Mouse (Mus musculus) embryo, embryonic 11.5 days (tissue): ENCODE measurements at regions not wholly inside any gene's neighbourhood (a gene's known extent, or its start where the extent isn't known, plus 50 kb on each side); places are given as distances from the start of the nearest gene placed in this dataset.

Source experiments
- DNase-seq: peaks from one replicate; pipeline ENCODE4 v3.0.0-alpha.2; 2012; ENCODE audit warnings: low read depth, low spot score

DNA sequence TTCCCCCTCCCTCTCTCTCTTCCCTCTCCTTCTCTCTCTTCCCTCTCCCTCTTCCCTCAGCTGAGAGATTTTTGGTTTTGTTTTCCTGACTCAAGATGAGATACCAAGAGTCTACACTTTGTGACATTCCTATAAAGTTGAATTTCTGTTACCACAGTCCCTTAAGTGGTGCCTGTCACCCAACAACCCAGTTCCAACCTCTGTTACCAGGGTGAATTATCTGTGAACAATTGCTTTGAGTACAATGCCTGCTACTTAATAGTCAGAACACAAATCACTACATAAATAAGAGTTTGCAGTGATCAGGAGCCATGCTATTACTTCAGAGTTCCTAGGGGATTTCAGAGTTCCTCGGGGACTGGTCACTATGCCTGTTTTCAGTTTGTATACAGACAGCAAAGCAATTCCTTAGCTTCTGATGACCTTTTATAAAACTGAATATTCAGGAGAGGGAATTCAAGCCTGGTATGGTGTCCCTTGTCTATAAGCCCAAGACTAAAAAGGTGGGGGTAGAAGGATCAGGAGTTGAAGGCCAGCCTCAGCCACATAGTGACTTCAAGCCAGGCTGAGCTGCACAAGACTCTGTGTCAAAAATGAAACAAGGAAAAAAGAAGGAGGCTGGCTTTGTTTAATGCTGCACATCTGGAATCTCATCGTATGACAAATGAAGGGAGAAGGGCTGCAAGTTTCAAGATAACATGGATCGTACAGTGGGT is 99.2 kb upstream of the F13a1 start:
- DNase-seq: no peak

- no peak for DNase-seq
Measured at GRCm38 (mm10) chr13:37148627-37149026, 98.6 kb upstream of the F13a1 start.

DNA sequence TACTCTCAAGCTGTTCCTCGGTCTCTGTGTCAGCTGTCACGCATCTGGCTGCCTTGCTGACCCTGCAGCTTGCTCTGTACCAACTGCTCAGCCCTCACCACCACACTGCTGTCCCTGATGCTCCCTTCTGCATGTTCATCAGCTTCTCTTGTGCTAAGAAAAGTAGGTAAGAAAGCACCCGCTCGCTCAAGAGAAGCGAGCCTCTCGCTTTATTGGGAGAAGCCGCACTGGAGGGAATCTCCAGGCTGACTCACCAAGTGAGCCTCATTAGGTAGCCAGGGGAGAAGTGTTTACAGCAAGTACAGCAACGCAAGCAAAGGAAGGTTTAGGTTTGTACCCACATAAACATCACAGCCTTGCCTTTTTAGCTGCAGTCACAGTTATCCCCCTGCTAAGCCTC is 97.7 kb upstream of the F13a1 start:
- no peak for DNase-seq

GRCm38 (mm10) chr13:37142812-37143211 is 92.8 kb upstream of the F13a1 start:
- DNase-seq: no peak

- DNase-seq: no peak
Measured at GRCm38 (mm10) chr13:37135115-37135514, 85.1 kb upstream of the F13a1 start.

GRCm38 (mm10) chr13:37134518-37134917 is 84.5 kb upstream of the F13a1 start:
- no peak for DNase-seq

- DNase-seq: no peak
Measured at GRCm38 (mm10) chr13:37130637-37131036, 80.6 kb upstream of the F13a1 start.

DNA sequence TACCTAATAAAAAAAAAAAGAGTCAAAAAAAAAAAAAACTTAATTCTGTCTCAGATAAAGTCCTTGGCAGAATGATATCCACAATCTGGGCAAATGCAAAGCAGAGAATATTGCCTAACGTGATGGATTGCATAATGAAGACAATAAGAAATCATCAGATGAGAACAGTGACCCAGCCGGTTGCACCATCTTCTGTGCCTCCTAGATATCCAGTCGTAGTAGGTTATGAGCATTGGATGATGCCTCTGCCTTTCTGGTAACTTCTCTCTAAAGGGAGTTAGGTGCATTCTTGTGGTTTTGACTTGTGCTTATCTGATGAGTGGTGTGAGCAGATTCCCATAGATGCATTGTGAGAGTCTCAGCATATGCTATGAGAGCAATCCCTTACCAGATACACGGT is 71.6 kb upstream of the F13a1 start:
- no peak for DNase-seq

DNA sequence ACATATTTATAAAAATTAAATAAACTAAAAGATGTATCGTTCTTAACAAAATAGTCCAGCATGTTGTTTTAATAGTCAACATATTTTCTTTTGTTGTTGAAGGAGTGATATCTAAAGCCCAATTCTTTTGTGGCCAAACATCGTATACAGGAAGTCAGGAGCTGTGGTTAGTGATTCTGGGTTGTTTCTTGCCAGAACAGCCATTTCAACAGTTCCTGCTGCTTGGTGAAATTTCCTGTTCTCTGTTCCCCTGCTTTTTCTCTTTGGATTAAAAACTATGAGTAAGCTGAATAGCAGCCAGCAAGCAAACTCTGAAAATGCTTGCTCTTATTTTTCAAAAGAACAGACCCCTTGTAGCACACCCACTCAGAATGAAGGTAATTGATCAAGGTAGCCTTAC is 70.2 kb upstream of the F13a1 start:
- no peak for DNase-seq

GRCm38 (mm10) chr13:37114324-37114723 is 64.3 kb upstream of the F13a1 start:
- DNase-seq: no peak

DNA sequence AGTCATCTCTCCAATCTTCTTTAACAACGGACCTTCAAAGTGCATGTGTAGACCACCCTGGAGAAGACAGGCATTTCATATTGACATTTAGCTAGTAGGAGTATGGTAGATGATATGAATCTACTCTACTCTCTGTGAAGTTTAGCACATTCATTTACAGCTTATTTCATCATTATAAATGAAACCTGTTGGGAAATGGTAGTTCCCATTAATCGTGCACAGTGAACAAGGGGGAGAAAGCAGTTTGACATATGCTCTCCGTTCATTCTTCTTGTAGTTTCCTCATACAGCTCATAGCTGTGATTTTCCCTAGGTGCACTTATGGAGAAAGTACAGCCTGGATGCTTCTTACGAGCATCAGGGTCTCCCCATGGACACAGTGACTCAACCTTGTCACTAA is 61.7 kb upstream of the F13a1 start:
- DNase-seq: no peak

DNA sequence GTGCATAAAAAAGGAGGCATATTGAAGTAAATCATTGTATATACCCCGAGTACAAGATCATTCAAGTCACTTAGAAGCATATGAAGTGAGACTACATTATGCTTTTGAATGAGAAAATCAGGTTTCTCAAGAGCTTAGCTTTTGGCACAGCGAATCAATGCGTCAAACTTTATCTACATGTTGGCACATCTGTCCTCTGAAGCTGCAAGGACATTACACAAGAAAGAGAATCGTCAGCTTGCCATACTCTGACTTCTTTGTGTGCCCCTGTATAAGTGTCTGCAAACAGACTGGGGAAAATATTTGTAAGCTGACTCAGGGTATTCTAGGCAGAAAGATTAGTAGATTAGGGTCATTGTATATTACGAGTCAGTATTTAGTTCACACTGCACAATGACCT is 57.7 kb upstream of the F13a1 start:
- no peak for DNase-seq

DNA sequence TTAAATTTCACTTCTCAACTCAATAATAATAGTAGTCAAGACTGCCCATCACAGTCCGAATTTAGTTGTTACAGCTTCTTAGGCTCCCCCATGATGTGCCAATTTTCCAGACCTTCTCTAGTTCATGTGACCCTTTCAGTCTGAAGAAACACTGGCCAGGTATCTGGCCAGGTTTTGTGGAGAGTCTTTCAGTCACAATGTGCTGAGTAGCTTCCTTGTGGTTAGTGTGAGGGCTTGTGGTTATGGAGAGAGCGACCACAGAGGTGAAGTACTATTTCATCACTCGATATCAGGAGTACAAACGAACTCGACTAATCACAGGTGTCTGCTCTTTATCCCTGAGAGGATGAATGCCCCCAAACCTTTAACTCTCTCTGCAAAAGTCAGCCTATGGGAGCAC is 56.0 kb upstream of the F13a1 start:
- no peak for DNase-seq

DNA sequence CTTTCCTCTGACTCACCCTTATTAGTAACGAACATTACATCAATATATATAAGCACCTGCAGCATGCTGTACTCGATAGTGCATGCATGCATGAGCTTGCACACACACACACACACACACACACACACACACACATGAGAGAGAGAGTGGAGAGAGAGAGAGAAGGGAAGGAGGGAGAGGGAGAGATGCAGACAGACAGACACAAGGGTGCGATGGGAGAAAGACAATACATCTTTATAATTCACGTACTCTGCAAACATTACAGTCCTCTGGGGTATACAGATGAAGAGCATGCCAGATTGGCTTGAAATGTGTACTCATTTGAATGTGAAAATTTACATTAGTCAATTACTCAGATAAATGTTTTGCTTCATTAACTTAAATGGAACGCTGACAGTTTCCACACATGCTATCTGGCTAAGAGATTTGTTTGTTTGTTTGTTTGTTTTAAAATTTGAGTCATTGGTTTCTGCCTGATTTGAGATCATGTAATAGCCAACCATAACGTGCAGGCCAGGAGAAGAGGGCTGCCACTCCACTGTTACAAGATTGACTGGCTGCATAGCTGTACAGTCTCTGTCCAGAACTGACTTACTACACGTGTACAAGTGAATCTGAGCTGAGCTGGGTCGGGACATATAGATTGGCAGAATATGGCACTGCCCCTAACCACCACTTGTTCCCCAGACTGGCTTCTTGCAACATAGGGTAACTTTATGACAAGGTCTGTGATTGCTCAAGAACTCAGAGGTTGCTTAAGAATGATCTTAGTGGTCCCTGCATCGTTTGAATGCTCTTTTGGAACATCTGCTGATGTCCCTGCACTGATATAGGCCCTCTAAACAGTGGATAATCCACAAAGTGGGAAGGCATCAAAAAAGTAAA is 54.6 kb upstream of the F13a1 start:
- DNase-seq: no peak

DNA sequence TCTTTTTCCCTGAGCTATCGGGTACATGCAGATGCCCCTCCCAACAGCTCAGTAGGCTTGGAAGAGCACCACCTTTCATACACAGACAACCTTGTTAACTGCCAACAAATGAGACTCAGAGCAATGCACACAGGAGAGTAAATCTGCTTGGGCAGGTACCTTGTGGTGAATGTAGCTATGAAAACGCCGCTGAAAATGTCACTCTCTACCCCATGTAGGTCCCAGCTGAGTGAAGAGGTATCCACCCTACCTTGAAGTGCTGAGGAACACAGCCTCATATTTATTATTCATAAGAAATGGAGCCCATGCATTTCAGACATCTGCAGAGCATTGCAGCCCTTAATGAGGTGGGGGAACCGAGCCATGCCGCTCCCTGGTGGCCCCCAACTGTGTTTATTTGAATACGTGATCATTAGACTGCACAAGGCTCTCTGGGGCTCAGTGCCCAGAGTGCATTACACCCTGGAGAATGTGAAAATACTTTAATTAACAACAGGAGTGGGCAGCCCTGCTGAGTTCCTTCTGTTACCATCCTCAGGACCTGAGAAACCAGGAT is 53.8 kb upstream of the F13a1 start:
- no peak for DNase-seq

DNA sequence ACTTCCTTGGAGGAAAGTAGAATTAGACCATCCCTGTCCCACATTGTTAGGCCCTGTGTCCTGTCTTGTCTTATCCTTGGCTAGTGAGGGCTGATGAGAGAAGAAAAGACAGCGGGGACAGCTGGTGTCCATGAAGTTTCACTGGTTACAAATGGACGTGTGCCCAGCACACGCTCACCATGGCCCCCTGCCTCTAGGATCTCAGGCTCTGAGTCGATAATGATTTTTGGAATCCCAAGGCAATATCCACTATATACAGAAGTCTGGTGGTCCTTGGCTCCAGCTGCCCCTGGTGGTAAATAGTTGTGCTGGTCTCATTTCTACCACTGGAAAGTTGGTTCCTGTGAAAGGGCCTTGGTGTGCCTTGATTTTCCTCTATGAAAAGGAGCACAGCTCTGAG is 51.7 kb upstream of the F13a1 start:
- no peak for DNase-seq
